Mouse (Mus musculus) C3H10T1/2 (cell line): ENCODE data around the gene Gabrq. TPM values are rescaled to one million over a fixed set of nuclear protein-coding genes. Genes with fewer than 3 reads are reported as not detected.

Experiments
- polyA plus RNA-seq, 2 experiments: library from polyadenylated mRNA; unstranded; fragments of >200 nt; fragmentation: generic; extraction: Trizol; gene quantifications; one replicate each; pipeline ENCODE4 v1.2.1; 2012; ENCODE audit warnings: missing spikeins in 2 of 2

Gabrq gene
- polyA plus RNA-seq: not detected

DNA sequence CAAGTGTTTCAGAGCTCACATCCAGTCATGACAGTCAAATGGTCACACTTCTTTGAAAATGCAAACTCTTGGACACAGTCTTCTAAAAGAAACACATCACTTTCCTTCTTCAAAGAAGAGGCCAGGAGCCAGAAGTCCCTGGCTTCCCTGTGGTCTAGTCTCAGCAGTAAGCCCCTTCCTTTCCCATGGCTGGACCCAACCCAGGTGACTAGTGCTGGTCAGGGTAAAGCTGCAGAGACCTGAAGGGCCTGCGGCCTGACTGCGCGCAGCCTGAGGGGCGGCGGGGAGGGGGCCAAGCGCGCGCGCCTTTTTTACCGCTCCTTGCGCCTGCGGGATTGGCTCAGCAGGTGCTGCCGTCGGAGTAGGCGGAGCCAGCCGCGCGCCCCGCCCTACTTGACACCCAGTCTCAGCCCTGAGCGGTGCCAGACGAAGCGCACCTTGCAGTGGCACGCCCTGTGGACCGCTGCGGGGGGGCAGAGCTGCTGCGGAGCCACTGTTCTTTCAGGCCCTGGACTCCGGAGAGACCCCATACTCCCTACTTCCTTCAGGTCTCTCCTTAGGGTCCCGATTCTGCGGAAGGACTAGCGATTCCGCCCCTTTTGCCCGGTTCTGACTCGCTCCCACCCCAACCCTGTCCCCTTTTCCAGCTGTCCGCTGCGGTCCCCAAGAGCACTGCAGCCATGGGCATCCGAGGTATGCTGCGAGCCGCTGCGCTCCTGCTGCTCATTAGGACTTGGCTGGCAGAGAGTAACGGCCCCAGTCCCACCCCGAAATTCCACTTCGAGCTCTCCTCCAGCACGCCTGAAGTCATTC is at the start of gene Gabrq:
Gabrq (plus strand) TSS at position 403 of the 813 bp plus-strand sequence.

Other genes with a start within 250 kb of the Gabrq start
- under 1 TPM in 1 of 2 experiments, not detected in 1; 0.17 TPM for gene Gabra3, start 168.3 kb upstream of the Gabrq start, polyA plus RNA-seq
- 10 to 100 TPM in 1 of 2 experiments, 1 to 10 TPM in 1; 2.9 to 35.3 TPM for gene Cetn2, start 93.2 kb downstream of the Gabrq start, polyA plus RNA-seq
- gene Nsdhl, start 93.4 kb downstream of the Gabrq start, polyA plus RNA-seq: 10 to 100 TPM; 13.5 to 36.9 TPM
- under 1 TPM in 1 of 2 experiments, not detected in 1; 0.04 TPM for gene Zfp185, start 162.2 kb downstream of the Gabrq start, polyA plus RNA-seq
- under 1 TPM; 0.05 to 0.25 TPM for gene Pnma5, start 211.9 kb downstream of the Gabrq start, polyA plus RNA-seq
- not detected for gene Pnma3, start 239.6 kb downstream of the Gabrq start, polyA plus RNA-seq